In genomic region chr16:20535296-20536080, GRCm38 (mm10) we compare ENCODE assay signal across 1 mouse cellular context.
TF ChIP-seq lines count a peak whose summit lies in the region.

Ap2m1 (plus strand) TSS chr16:20535478.

TF ChIP-seq in CH12.LX, 34 proteins besides CTCF, POLR2A, EP300 and RAD21 (continued from another document):
- TF ChIP-seq MAZ (IDR thresholded peaks at IDR 0.05; ENCODE audit: low read depth, low read length) (peak; percentile 98), MXI1 (IDR thresholded peaks at IDR 0.05; ENCODE audit: low read depth, low read length) (peak; percentile 98), SMC3 (IDR thresholded peaks at IDR 0.05; ENCODE audit: low read depth, low read length) (no peak), CHD2 (IDR thresholded peaks at IDR 0.05; ENCODE audit: low read length) (peak; percentile 95), JUND (conservative IDR thresholded peaks at IDR 0.05; ENCODE audit: low read depth, low read length) (peak; percentile 75; the same call in 1 of the 2 replicates), MAFK (IDR thresholded peaks at IDR 0.05; ENCODE audit: insufficient replicate concordance, low read length) (peak; percentile 75; the same call in 1 of the 2 replicates), KAT2A (IDR thresholded peaks at IDR 0.05; ENCODE audit: insufficient replicate concordance, low read length) (peak; percentile 100), TBP (conservative IDR thresholded peaks at IDR 0.05; ENCODE audit: low read depth, low read length) (0 out of 2 replicates have a peak, but pooled peaks have one; percentile 68), POLR2AphosphoS2 (IDR thresholded peaks at IDR 0.05; ENCODE audit: low read depth, low read length) (peak; percentile 98), SIN3A (IDR thresholded peaks at IDR 0.05; ENCODE audit: low read length) (peak; percentile 100), UBTF (IDR thresholded peaks at IDR 0.05; ENCODE audit: low read depth, low read length) (0 out of 2 replicates have a peak, but pooled peaks have one; percentile 59)
